Mouse (Mus musculus) ES-E14 (cell line): ENCODE data around the gene Npy. TPM values are rescaled to one million over a fixed set of nuclear protein-coding genes. Genes with fewer than 3 reads are reported as not detected.

Experiments
- DNase-seq: peaks from one replicate; pipeline ENCODE4 v3.0.0-alpha.2; 2013; ENCODE audit warnings: low read depth, low spot score
- H3K27ac ChIP-seq: 2 replicates; pipeline ENCODE4 v1.5.1; 2012; ENCODE audit warnings: low read depth, mild to moderate bottlenecking, low read length, moderate library complexity, mixed read lengths; ENCODE audit not compliant: poor library complexity, insufficient read depth, severe bottlenecking
- H3K36me3 ChIP-seq: 2 replicates; pipeline ENCODE4 v1.6.1; 2012; ENCODE audit warnings: mild to moderate bottlenecking, low read length, moderate library complexity, mixed read lengths; ENCODE audit not compliant: control insufficient read depth, poor library complexity, insufficient read depth, severe bottlenecking
- H3K4me1 ChIP-seq, 2 experiments: fragments of 150-350 bp in 1 of 2; sonication (generic) in 1 of 2; 2 replicates each; pipeline ENCODE4 v1.6.1; 2012; ENCODE audit warnings: low read length in 2 of 2, mild to moderate bottlenecking in 1 of 2, mixed read lengths in 1 of 2; ENCODE audit not compliant: control insufficient read depth in 2 of 2, insufficient read depth in 2 of 2, poor library complexity in 1 of 2
- H3K4me3 ChIP-seq, 2 experiments: fragments of 150-350 bp in 1 of 2; sonication (generic) in 1 of 2; 2 replicates each; pipeline ENCODE4 v1.5.1; 2012; ENCODE audit warnings: low read length in 2 of 2, low read depth in 1 of 2, mild to moderate bottlenecking in 1 of 2, mixed read lengths in 1 of 2; ENCODE audit not compliant: insufficient read depth in 1 of 2, poor library complexity in 1 of 2, severe bottlenecking in 1 of 2
- H3K9ac ChIP-seq: 2 replicates; pipeline ENCODE4 v1.6.1; 2012; ENCODE audit warnings: low read depth, mild to moderate bottlenecking, low read length, mixed read lengths; ENCODE audit not compliant: poor library complexity, insufficient read depth, severe bottlenecking
- H3K9me3 ChIP-seq: fragments of 150-350 bp; sonication (generic); 2 replicates; pipeline ENCODE4 v1.6.1; 2012; ENCODE audit warnings: low read depth, mild to moderate bottlenecking, low read length; ENCODE audit not compliant: control insufficient read depth, insufficient read depth
- CHD2 ChIP-seq: IDR thresholded peaks from 2 replicates; pipeline ENCODE4 v1.6.1; 2014; ENCODE audit warnings: mild to moderate bottlenecking, low read depth, low read length, inconsistent platforms
- HCFC1 ChIP-seq: IDR thresholded peaks from 2 replicates; pipeline ENCODE4 v1.6.1; 2012; ENCODE audit warnings: low read length, inconsistent platforms, borderline replicate concordance; ENCODE audit not compliant: insufficient read depth
- MAFK ChIP-seq: IDR thresholded peaks from 2 replicates; pipeline ENCODE4 v1.6.1; 2014; ENCODE audit warnings: mild to moderate bottlenecking, low read depth, low read length, inconsistent platforms; ENCODE audit not compliant: insufficient read depth
- ZC3H11A ChIP-seq: IDR thresholded peaks from 2 replicates; pipeline ENCODE4 v1.6.1; 2012; ENCODE audit warnings: low read depth, mild to moderate bottlenecking, inconsistent platforms, low read length, borderline replicate concordance
- ZNF384 ChIP-seq: IDR thresholded peaks from 2 replicates; pipeline ENCODE4 v1.6.1; 2012; ENCODE audit warnings: low read depth, low read length, inconsistent platforms
- in situ Hi-C, 2 experiments: fragments of 600-800 bp; cut with MboI; formaldehyde crosslinking; loops; one replicate each; pipeline ENCODE4 v1.15.1; 2025; ENCODE audit warnings: low sequenced_read_pairs in 2 of 2, inconsistent platforms in 1 of 2; ENCODE audit not compliant: unreplicated experiment in 2 of 2
- total RNA-seq: library from RNA; depleted of rRNA; stranded (reverse); fragments of 300-350 nt; gene quantifications from 2 replicates; pipeline ENCODE4 v1.2.3, GENCODE M21; 2012

The Npy gene
- total RNA-seq, 1 experiment, result 1.0 TPM

DNA sequence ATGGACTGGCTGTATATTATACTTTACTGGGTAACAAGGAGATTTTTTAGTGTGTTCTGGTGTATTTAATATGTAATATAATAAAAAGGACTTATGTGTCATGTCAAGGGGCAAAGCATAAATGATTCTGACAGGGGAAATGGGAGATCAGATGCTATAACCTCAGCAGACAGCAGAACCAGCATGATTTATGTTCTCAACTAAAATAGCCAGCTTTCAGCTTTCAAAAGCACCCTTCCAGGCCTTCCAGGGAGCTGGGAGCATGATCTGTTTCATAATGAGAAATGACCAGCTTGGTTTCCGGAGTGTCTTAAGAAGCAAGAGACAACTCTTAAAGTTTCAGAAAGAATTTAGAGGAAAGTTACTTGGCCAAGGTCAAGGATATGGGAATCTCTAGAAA, 51.0 kb downstream of the Npy start:
- Histone ChIP-seq H3K4me3 (no peak overlapping the region), H3K36me3 (no peaks in the 10 kb centered on the region), H3K9ac (no peak overlapping the region), H3K9me3 (no peaks in the 10 kb centered on the region), H3K27ac (no peak overlapping the region), H3K4me1 (no peaks in the 10 kb centered on the region)
- TF ChIP-seq ZC3H11A, result no peak
- TF ChIP-seq CHD2, result no peak
- TF ChIP-seq HCFC1, result no peak
- TF ChIP-seq MAFK, result no peak
- no peak for TF ChIP-seq ZNF384
- DNase-seq, result no peak
- in situ Hi-C loops, result no loop called here

- DNase-seq, result no peak
- in situ Hi-C loops, result no loop called here
- H3K36me3 ChIP-seq, result no peaks in the 10 kb centered on the region
- H3K4me3 ChIP-seq, result no peak overlapping the region
- H3K27ac ChIP-seq, result no peak overlapping the region
- no peaks in the 10 kb centered on the region for H3K4me1 ChIP-seq
- no peak overlapping the region for H3K9ac ChIP-seq
- TF ChIP-seq ZC3H11A, result no peak
- TF ChIP-seq MAFK, result no peak
- TF ChIP-seq ZNF384, result no peak
- TF ChIP-seq CHD2, result no peak
- TF ChIP-seq HCFC1, result no peak
- H3K9me3 ChIP-seq, result no peaks in the 10 kb centered on the region
Measured at GRCm38 (mm10) chr6:49875160-49875559, 52.6 kb downstream of the Npy start.

DNA sequence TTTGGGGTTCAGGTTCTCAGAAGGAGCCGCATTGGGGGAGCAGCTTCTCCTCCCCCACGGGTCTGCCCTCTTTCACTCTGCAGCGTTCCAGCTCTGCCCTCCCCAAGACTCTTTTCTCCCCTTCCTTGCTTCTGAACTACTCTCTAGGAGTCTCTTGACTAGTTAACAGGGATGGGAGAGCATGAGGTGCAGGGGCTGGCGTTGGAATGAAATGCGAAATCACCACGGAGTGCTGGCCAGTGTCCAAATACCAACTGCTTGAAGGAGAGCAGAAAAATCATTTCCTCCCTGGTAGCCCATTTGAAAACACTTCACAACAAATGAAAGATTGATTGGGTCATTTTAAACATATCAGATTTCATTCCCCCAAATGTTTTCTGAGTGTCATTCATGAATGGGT, 53.3 kb downstream of the Npy start:
- no peak for DNase-seq
- in situ Hi-C loops, result no loop called here
- no peak overlapping the region for H3K27ac ChIP-seq

More for the DNA sequence above, 53.3 kb downstream of the Npy start:
- no peaks in the 10 kb centered on the region for H3K36me3 ChIP-seq
- no peak overlapping the region for H3K9ac ChIP-seq
- TF ChIP-seq MAFK, result no peak
- no peak overlapping the region for H3K4me3 ChIP-seq
- no peaks in the 10 kb centered on the region for H3K4me1 ChIP-seq
- no peaks in the 10 kb centered on the region for H3K9me3 ChIP-seq
